In genomic region chr12:76293192-76293591, GRCm38 (mm10) we compare ENCODE assay signal across 10 mouse cellular contexts. TPM values are rescaled to one million over a fixed set of nuclear protein-coding genes. Genes with fewer than 3 reads are reported as not detected.
DNase-seq lines count a peak whose midpoint lies in the region; ATAC-seq and TF ChIP-seq lines count a peak whose summit lies in the region.
"Had no signal": no experiment of that assay in that cellular context is flagged by ENCODE, and none has a peak within 500 bp of the region (broad histone marks: within the 10 kb centered on the region; RNA-seq: fewer than 3 reads in every experiment).

No protein-coding gene starts in this region.

- peak; percentile 58 to 72 for TF ChIP-seq CTCF in CH12.LX (conservative IDR thresholded peaks at IDR 0.05 in 1 of 2, IDR thresholded peaks at IDR 0.05 in 1 of 2; ENCODE audit: low read depth in 2 of 2, low read length in 2 of 2)

- dilution Hi-C loops in CH12.LX (cut with MboI; ENCODE audit: extremely low pct_ligation_motif_present, extremely low pct_unique_long_range_greater_than_20kb, low sequenced_read_pairs): no loop called here

- peaks cover 89% of the 10 kb centered on the region for H3K36me3 ChIP-seq in intestine, embryonic 14.5 days (ENCODE audit: control insufficient read depth, insufficient read depth, low read length)
- peaks cover 24% of the 10 kb centered on the region for H3K36me3 ChIP-seq in intestine, embryonic 16.5 days (ENCODE audit: control insufficient read depth, insufficient read depth, low read length)
- peaks cover 76 to 97% of the 10 kb centered on the region in 2 experiments for H3K36me3 ChIP-seq in CH12.LX (replicated peaks in 1 of 2; ENCODE audit: control insufficient read depth in 1 of 2, insufficient read depth in 1 of 2, low read length in 1 of 2)

- peak; percentile 50 for TF ChIP-seq RAD21 in CH12.LX (IDR thresholded peaks at IDR 0.05; ENCODE audit: low read depth, low read length)

- no peak overlapping the region for H3K4me3 ChIP-seq in intestine, embryonic 14.5 days (ENCODE audit: low read depth, low read length)
- no peak overlapping the region for H3K4me3 ChIP-seq in intestine, embryonic 16.5 days (ENCODE audit: low read length)
- H3K4me3 ChIP-seq in CH12.LX (replicated peaks in 1 of 3; ENCODE audit: low read depth in 2 of 3, low read length in 2 of 3, poor library complexity in 1 of 3): no peak overlapping the region
- H3K4me3 ChIP-seq: embryonic facial prominence, embryonic 15.5 days had no signal

- H3K27me3 ChIP-seq in intestine, embryonic 14.5 days (replicated peaks; ENCODE audit: control insufficient read depth, insufficient read depth, low read length): no peaks in the 10 kb centered on the region
- no peaks in the 10 kb centered on the region for H3K27me3 ChIP-seq in intestine, embryonic 16.5 days (replicated peaks; ENCODE audit: control insufficient read depth, insufficient read depth, low read length)
- H3K27me3 ChIP-seq in CH12.LX (replicated peaks): no peaks in the 10 kb centered on the region
- H3K27me3 ChIP-seq: embryonic facial prominence, embryonic 15.5 days had no signal

- no peak overlapping the region for H3K4me2 ChIP-seq in intestine, embryonic 14.5 days (ENCODE audit: low read length)
- no peak overlapping the region for H3K4me2 ChIP-seq in intestine, embryonic 16.5 days (ENCODE audit: low read depth, low read length)
- no peak overlapping the region for H3K4me2 ChIP-seq in CH12.LX (ENCODE audit: insufficient read depth, low read depth, poor library complexity, severe bottlenecking)
- H3K4me2 ChIP-seq: embryonic facial prominence, embryonic 15.5 days had no signal

- no peaks in the 10 kb centered on the region for H3K9me3 ChIP-seq in intestine, embryonic 14.5 days (ENCODE audit: control insufficient read depth, low read length)
- H3K9me3 ChIP-seq in intestine, embryonic 16.5 days (ENCODE audit: control insufficient read depth, low read length): no peaks in the 10 kb centered on the region
- no peaks in the 10 kb centered on the region for H3K9me3 ChIP-seq in CH12.LX (replicated peaks; ENCODE audit: low read length)
- H3K9me3 ChIP-seq: embryonic facial prominence, embryonic 15.5 days had no signal

- peak; percentile 82 for DNase-seq in intestine, embryonic 14.5 days (ENCODE audit: low spot score)
- DNase-seq in CH12.LX (ENCODE audit: extremely low read depth): peak; percentile 25
- DNase-seq in adrenal gland, postnatal 10 days: peak; percentile 80
- DNase-seq in embryo, embryonic 9.5 days (ENCODE audit: extremely low spot score): peak; percentile 48
- peak; percentile 64 for DNase-seq in kidney, postnatal 14 days
- DNase-seq in testis, postnatal 10 days (ENCODE audit: low spot score): peak; percentile 86

- no peak overlapping the region for H3K9ac ChIP-seq in intestine, embryonic 14.5 days (ENCODE audit: low read length)
- H3K9ac ChIP-seq in intestine, embryonic 16.5 days (ENCODE audit: low read depth, low read length): no peak overlapping the region
- no peak overlapping the region for H3K9ac ChIP-seq in CH12.LX (ENCODE audit: insufficient read depth, low read depth)
- H3K9ac ChIP-seq: embryonic facial prominence, embryonic 15.5 days had no signal

- no peak overlapping the region for H3K27ac ChIP-seq in intestine, embryonic 14.5 days (ENCODE audit: low read depth)
- no peak overlapping the region for H3K27ac ChIP-seq in intestine, embryonic 16.5 days (ENCODE audit: low read length)
- H3K27ac ChIP-seq in CH12.LX (ENCODE audit: insufficient read depth, low read depth): no peak overlapping the region
- H3K27ac ChIP-seq: embryonic facial prominence, embryonic 15.5 days had no signal

- H3K4me1 ChIP-seq in intestine, embryonic 14.5 days (replicated peaks; ENCODE audit: control insufficient read depth, insufficient read depth, low read length): no peaks in the 10 kb centered on the region
- H3K4me1 ChIP-seq in intestine, embryonic 16.5 days (ENCODE audit: control insufficient read depth, insufficient read depth, low read length): no peaks in the 10 kb centered on the region
- H3K4me1 ChIP-seq in CH12.LX (ENCODE audit: control insufficient read depth in 1 of 2, insufficient read depth in 2 of 2): no peaks in the 10 kb centered on the region
- H3K4me1 ChIP-seq: embryonic facial prominence, embryonic 15.5 days had no signal

- no peak for TF ChIP-seq POLR2A in CH12.LX (IDR thresholded peaks at IDR 0.05; ENCODE audit: low read depth, low read length)

- no peak for ATAC-seq in intestine, embryonic 14.5 days (replicated peaks; ENCODE audit: low FRiP score, low TSS enrichment, low read depth)
- ATAC-seq in intestine, embryonic 16.5 days: no peak
- ATAC-seq in megakaryocyte progenitor cell, adult 5-6 weeks (replicated peaks; ENCODE audit: poor library complexity): peak; percentile 73

- no peak for TF ChIP-seq EP300 in CH12.LX (IDR thresholded peaks at IDR 0.05; ENCODE audit: low read length)

- WGBS in intestine, embryonic 14.5 days: 59% methylated on average over 7 of the region's 7 CpGs
- WGBS in intestine, embryonic 16.5 days: 50% methylated on average over 7 of the region's 7 CpGs

- in situ Hi-C loops in CH12.LX (cut with MboI; ENCODE audit: low pct_ligation_motif_present, low pct_unique_long_range_greater_than_20kb, low sequenced_read_pairs): no loop called here

- no peaks in the 10 kb centered on the region for H3K79me2 ChIP-seq in CH12.LX (replicated peaks; ENCODE audit: control insufficient read depth, extremely low read depth, insufficient read depth, poor library complexity, severe bottlenecking)

TF ChIP-seq in CH12.LX, 34 proteins besides CTCF, POLR2A, EP300 and RAD21:
- TF ChIP-seq SMC3 (IDR thresholded peaks at IDR 0.05; ENCODE audit: low read depth, low read length) (peak; percentile 60), NRF1 (IDR thresholded peaks at IDR 0.05; ENCODE audit: low read depth, low read length) (no peak)

RNA-seq across cellular contexts. Expression of gene Akap5, which starts 31.5 kb away (rescaled TPM):
- polyA plus RNA-seq in intestine, embryonic 14.5 days (2014; fragmentation: Nextera tagmentation; extraction: Ambion mirVana): 4.2 and 5.1 TPM in 2 replicates
- polyA plus RNA-seq in intestine, embryonic 16.5 days (2015; fragmentation: Nextera tagmentation; extraction: Ambion mirVana): 2.6 and 2.8 TPM in 2 replicates
- total RNA-seq in CH12.LX (2012; rRNA removed) (0.38 and 0.67 TPM in 2 replicates), CH12.LX (2014; rRNA removed) (0.27 and 0.32 TPM in 2 replicates)
- polyA plus RNA-seq in CH12.LX (2012; ENCODE audit: insufficient read length, low read depth): 0.76 and 0.89 TPM in 2 replicates
- 1 to 10 TPM; 4.6 to 7.0 TPM for total RNA-seq in adrenal gland, postnatal 10 days (2021)
- total RNA-seq in megakaryocyte progenitor cell, adult 5-6 weeks (2015): 0.24 and 0.35 TPM in 2 replicates
- 0.25 and 0.74 TPM in 2 replicates for total RNA-seq in megakaryocyte progenitor cell, adult 5-6 weeks (2017)

RNA-seq across cellular contexts. Expression of gene Mthfd1, which starts 38.1 kb away (rescaled TPM):
- 98.8 and 101 TPM in 2 replicates for polyA plus RNA-seq in intestine, embryonic 14.5 days (2014; fragmentation: Nextera tagmentation; extraction: Ambion mirVana)
- 93.6 and 98.8 TPM in 2 replicates for polyA plus RNA-seq in intestine, embryonic 16.5 days (2015; fragmentation: Nextera tagmentation; extraction: Ambion mirVana)
- 110 and 144 TPM in 2 replicates for total RNA-seq in CH12.LX (2012; rRNA removed)
- total RNA-seq in CH12.LX (2014; rRNA removed): 112 and 126 TPM in 2 replicates
- 133 and 140 TPM in 2 replicates for polyA plus RNA-seq in CH12.LX (2012; ENCODE audit: insufficient read length, low read depth)
- total RNA-seq in adrenal gland, postnatal 10 days (2021): 10 to 100 TPM; 51.5 to 52.5 TPM
- 90.1 and 113 TPM in 2 replicates for total RNA-seq in megakaryocyte progenitor cell, adult 5-6 weeks (2015)
- 137 and 191 TPM in 2 replicates for total RNA-seq in megakaryocyte progenitor cell, adult 5-6 weeks (2017)

RNA-seq across cellular contexts. Expression of gene Tex21, which starts 46.6 kb away (rescaled TPM):
- not detected in 2 replicates for polyA plus RNA-seq in intestine, embryonic 14.5 days (2014; fragmentation: Nextera tagmentation; extraction: Ambion mirVana)
- polyA plus RNA-seq in intestine, embryonic 16.5 days (2015; fragmentation: Nextera tagmentation; extraction: Ambion mirVana): 0.06 TPM in 1 of 2 replicates, not detected in the other
- total RNA-seq in CH12.LX (2012; rRNA removed): 0.25 and 0.42 TPM in 2 replicates
- total RNA-seq in CH12.LX (2014; rRNA removed): 0.11 TPM in 1 of 2 replicates, not detected in the other
- polyA plus RNA-seq in CH12.LX (2012; ENCODE audit: insufficient read length, low read depth): 0.15 and 0.29 TPM in 2 replicates
- not detected for total RNA-seq in adrenal gland, postnatal 10 days (2021)
- total RNA-seq in megakaryocyte progenitor cell, adult 5-6 weeks (2015): not detected in 2 replicates
- 0.14 TPM in 1 of 2 replicates, not detected in the other for total RNA-seq in megakaryocyte progenitor cell, adult 5-6 weeks (2017)
- polyA plus RNA-seq: embryonic facial prominence, embryonic 15.5 days; liver, embryonic 16.5 days had no signal

Comparison
In these comparisons a context has a peak if more than half of its experiments do, and no peak if none do; other contexts are left out.
1. DNase-seq: peak in every context shown above with its lines; median percentile 86 in testis, postnatal 10 days; 82 in intestine, embryonic 14.5 days; 80 in adrenal gland, postnatal 10 days; 64 in kidney, postnatal 14 days; 48 in embryo, embryonic 9.5 days; 25 in CH12.LX.